8 mouse cellular contexts compared by ENCODE assay signal in genomic region chr13:84348701-84348975, GRCm38 (mm10).
A peak's percentile ranks its signal among the peaks of the same experiment; 100 is the strongest.
DNase-seq lines count a peak whose midpoint lies in the region; ATAC-seq lines count a peak whose summit lies in the region.

No protein-coding gene starts in this region.

- H3K27me3 ChIP-seq in kidney, embryonic 15.5 days = peaks cover 55% of the 10 kb centered on the region
- peaks cover 19% of the 10 kb centered on the region for H3K27me3 ChIP-seq in embryonic facial prominence, embryonic 11.5 days (ENCODE audit: control insufficient read depth, insufficient read depth, low read length)
- H3K27me3 ChIP-seq in intestine, embryonic 15.5 days (replicated peaks) = peaks cover 32% of the 10 kb centered on the region
- no peaks in the 10 kb centered on the region for H3K27me3 ChIP-seq in midbrain, embryonic 16.5 days (ENCODE audit: control insufficient read depth, insufficient read depth, low read depth, low read length)

- peak overlapping the region; percentile 56 for H3K27ac ChIP-seq in kidney, embryonic 15.5 days
- H3K27ac ChIP-seq in embryonic facial prominence, embryonic 11.5 days (replicated peaks; ENCODE audit: low read depth, low read length) = no peak overlapping the region
- peak overlapping the region; percentile 73 for H3K27ac ChIP-seq in intestine, embryonic 15.5 days
- peak overlapping the region; percentile 94 for H3K27ac ChIP-seq in midbrain, embryonic 16.5 days (ENCODE audit: low read length)

- H3K4me3 ChIP-seq in kidney, embryonic 15.5 days (replicated peaks) = peak overlapping the region; percentile 49
- peak overlapping the region; percentile 35 for H3K4me3 ChIP-seq in embryonic facial prominence, embryonic 11.5 days (ENCODE audit: low read depth, low read length)
- H3K4me3 ChIP-seq in intestine, embryonic 15.5 days (replicated peaks) = peak overlapping the region; percentile 46
- H3K4me3 ChIP-seq in midbrain, embryonic 16.5 days (ENCODE audit: low read depth, low read length) = peak overlapping the region; percentile 47

- peaks cover 28% of the 10 kb centered on the region for H3K4me1 ChIP-seq in kidney, embryonic 15.5 days
- no peaks in the 10 kb centered on the region; the same call in none of the 2 replicates for H3K4me1 ChIP-seq in embryonic facial prominence, embryonic 11.5 days (ENCODE audit: control insufficient read depth, insufficient read depth, low read length)
- H3K4me1 ChIP-seq in intestine, embryonic 15.5 days (replicated peaks) = 0 out of 2 replicates have a peak, but pooled peaks cover 3% of the 10 kb centered on the region
- peaks cover 39% of the 10 kb centered on the region for H3K4me1 ChIP-seq in midbrain, embryonic 16.5 days (ENCODE audit: control insufficient read depth, insufficient read depth, low read length)

- DNase-seq in kidney, adult 8-10 months = no peak
- no peak for DNase-seq in embryonic facial prominence, embryonic 11.5 days (ENCODE audit: low spot score)
- DNase-seq in adrenal gland, adult 18-20 months (ENCODE audit: low spot score in 2 of 2) = no peak
- DNase-seq in left cerebral cortex, adult 18-20 months (ENCODE audit: low spot score in 2 of 2) = no peak
- no peak for DNase-seq in gastrocnemius, postnatal 36 days

- no peaks in the 10 kb centered on the region for H3K9me3 ChIP-seq in kidney, embryonic 15.5 days (replicated peaks)
- H3K9me3 ChIP-seq in embryonic facial prominence, embryonic 11.5 days (replicated peaks; ENCODE audit: control insufficient read depth, low read length) = no peaks in the 10 kb centered on the region
- H3K9me3 ChIP-seq in intestine, embryonic 15.5 days = no peaks in the 10 kb centered on the region
- H3K9me3 ChIP-seq in midbrain, embryonic 16.5 days (replicated peaks; ENCODE audit: control insufficient read depth, low read length, poor library complexity, severe bottlenecking) = no peaks in the 10 kb centered on the region

- no peaks in the 10 kb centered on the region for H3K36me3 ChIP-seq in kidney, embryonic 15.5 days
- no peaks in the 10 kb centered on the region for H3K36me3 ChIP-seq in embryonic facial prominence, embryonic 11.5 days (replicated peaks; ENCODE audit: control insufficient read depth, insufficient read depth, low read depth, low read length)
- no peaks in the 10 kb centered on the region for H3K36me3 ChIP-seq in intestine, embryonic 15.5 days
- no peaks in the 10 kb centered on the region for H3K36me3 ChIP-seq in midbrain, embryonic 16.5 days (ENCODE audit: control insufficient read depth, insufficient read depth, low read length)

- under 1% methylated on average over 9 of the region's 9 CpGs for WGBS in kidney, embryonic 15.5 days
- WGBS in embryonic facial prominence, embryonic 11.5 days = 0% methylated on average over 9 of the region's 9 CpGs
- under 1% methylated on average over 9 of the region's 9 CpGs for WGBS in intestine, embryonic 15.5 days
- WGBS in midbrain, embryonic 16.5 days = under 1% methylated on average over 9 of the region's 9 CpGs

- ATAC-seq in kidney, embryonic 15.5 days (replicated peaks; ENCODE audit: low FRiP score) = peak; percentile 1; the same call in 1 of the 2 replicates
- ATAC-seq in embryonic facial prominence, embryonic 11.5 days (replicated peaks; ENCODE audit: insufficient number of reproducible peaks, low FRiP score, low TSS enrichment, low read depth) = 0 out of 2 replicates have a peak, but pooled peaks have one; percentile 1
- peak; percentile 34 for ATAC-seq in intestine, embryonic 15.5 days
- ATAC-seq in midbrain, embryonic 16.5 days = peak; percentile 22

- peak overlapping the region; percentile 86 for H3K4me2 ChIP-seq in kidney, embryonic 15.5 days
- peak overlapping the region; percentile 68 for H3K4me2 ChIP-seq in embryonic facial prominence, embryonic 11.5 days (ENCODE audit: low read depth, low read length)
- peak overlapping the region; percentile 89 for H3K4me2 ChIP-seq in intestine, embryonic 15.5 days (replicated peaks)
- peak overlapping the region; percentile 66 for H3K4me2 ChIP-seq in midbrain, embryonic 16.5 days (ENCODE audit: low read length)

- H3K9ac ChIP-seq in kidney, embryonic 15.5 days = peak overlapping the region; percentile 39
- H3K9ac ChIP-seq in embryonic facial prominence, embryonic 11.5 days (replicated peaks; ENCODE audit: low read length) = peak overlapping the region; percentile 43
- H3K9ac ChIP-seq in intestine, embryonic 15.5 days = peak overlapping the region; percentile 32
- H3K9ac ChIP-seq in midbrain, embryonic 16.5 days (ENCODE audit: low read depth, low read length) = peak overlapping the region; percentile 78

- intact Hi-C loops in gastrocnemius, postnatal 36 days (cut with DNase I) = loop anchor here (10.0 kb wide), 1 partner anchor 634 kb away; no protein-coding TSS in a partner anchor
